16 mouse cellular contexts compared by ENCODE assay signal in the genomic region with DNA sequence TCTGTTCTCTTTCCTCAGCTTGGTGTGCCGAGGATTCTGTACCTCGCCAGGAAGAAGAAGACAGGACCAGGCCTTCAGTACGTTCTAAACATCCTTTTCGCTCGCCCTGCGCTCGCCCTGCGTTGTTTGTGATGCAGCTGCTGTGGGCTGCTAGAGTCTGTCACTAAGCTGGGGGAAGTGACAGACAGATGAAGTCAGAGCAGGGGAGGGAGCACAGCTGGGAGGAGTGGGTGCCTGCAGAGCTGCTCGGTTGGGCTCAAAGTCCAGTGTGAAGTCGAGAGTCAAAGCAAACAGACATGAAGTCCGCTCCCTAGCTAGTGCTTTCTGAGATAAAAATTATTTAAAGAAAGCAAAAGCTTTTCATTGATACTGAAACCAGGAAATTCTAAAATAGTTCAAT. TPM values are rescaled to one million over a fixed set of nuclear protein-coding genes. Genes with fewer than 3 reads are reported as not detected.
DNase-seq lines count a peak whose midpoint lies in the region; ATAC-seq and TF ChIP-seq lines count a peak whose summit lies in the region.
"Had no signal": no experiment of that assay in that cellular context is flagged by ENCODE, and none has a peak within 500 bp of the region (broad histone marks: within the 10 kb centered on the region; RNA-seq: fewer than 3 reads in every experiment).

No protein-coding gene starts in this region.

- H3K9ac ChIP-seq in embryonic facial prominence, embryonic 14.5 days (ENCODE audit: low read depth, low read length) = no peak overlapping the region
- H3K9ac ChIP-seq in intestine, embryonic 15.5 days = no peak overlapping the region
- H3K9ac ChIP-seq in liver, postnatal 0 days (replicated peaks) = no peak overlapping the region
- H3K9ac ChIP-seq: hindbrain, embryonic 14.5 days; midbrain, embryonic 12.5 days had no signal

- peak; percentile 56 for DNase-seq in embryonic facial prominence, embryonic 14.5 days (ENCODE audit: low spot score)
- no peak for DNase-seq in embryonic facial prominence, embryonic 10.5 days (ENCODE audit: low spot score)
- DNase-seq in large intestine, adult 2 months (ENCODE audit: low read depth, low spot score) = peak; percentile 32
- peak; percentile 58 for DNase-seq in liver, postnatal 0 days
- DNase-seq in frontal cortex, postnatal 36 days (ENCODE audit: low spot score in 2 of 2) = no peak
- DNase-seq: cerebellum, adult 8-10 months; embryo, embryonic 11 days; heart, adult 2 months; layer of hippocampus, adult 9-11 months; lung, postnatal 10 days had no signal

- H3K4me2 ChIP-seq in embryonic facial prominence, embryonic 14.5 days (ENCODE audit: low read depth, low read length) = no peak overlapping the region
- no peak overlapping the region for H3K4me2 ChIP-seq in intestine, embryonic 15.5 days (replicated peaks)
- H3K4me2 ChIP-seq in liver, postnatal 0 days (ENCODE audit: low read depth, low read length) = no peak overlapping the region
- H3K4me2 ChIP-seq: hindbrain, embryonic 14.5 days; midbrain, embryonic 12.5 days had no signal

- TF ChIP-seq CTCF in liver, postnatal 0 days (IDR thresholded peaks at IDR 0.05; ENCODE audit: low read depth) = no peak

- peaks cover 69% of the 10 kb centered on the region for H3K36me3 ChIP-seq in embryonic facial prominence, embryonic 14.5 days (ENCODE audit: control insufficient read depth, insufficient read depth, low read length)
- peaks cover 81% of the 10 kb centered on the region for H3K36me3 ChIP-seq in embryonic facial prominence, embryonic 10.5 days (replicated peaks)
- H3K36me3 ChIP-seq in intestine, embryonic 15.5 days = peaks cover 20% of the 10 kb centered on the region; the same call in 1 of the 2 replicates
- H3K36me3 ChIP-seq in liver, postnatal 0 days (replicated peaks; ENCODE audit: insufficient read depth, low read length) = peaks cover 21% of the 10 kb centered on the region

- WGBS in embryonic facial prominence, embryonic 14.5 days = 75% methylated on average over 11 of the region's 11 CpGs
- WGBS in embryonic facial prominence, embryonic 10.5 days = 87% methylated on average over 11 of the region's 11 CpGs
- WGBS in intestine, embryonic 15.5 days = 69% methylated on average over 11 of the region's 11 CpGs
- WGBS in large intestine, adult 2 months = 33% methylated on average over 11 of the region's 11 CpGs
- 67% methylated on average over 11 of the region's 11 CpGs for WGBS in liver, postnatal 0 days (ENCODE audit: insufficient replicate concordance)

- no peaks in the 10 kb centered on the region for H3K27me3 ChIP-seq in embryonic facial prominence, embryonic 14.5 days (replicated peaks; ENCODE audit: control insufficient read depth, insufficient read depth, low read length)
- no peaks in the 10 kb centered on the region for H3K27me3 ChIP-seq in embryonic facial prominence, embryonic 10.5 days (replicated peaks; ENCODE audit: low read depth, poor library complexity, severe bottlenecking)
- H3K27me3 ChIP-seq in intestine, embryonic 15.5 days (replicated peaks) = no peaks in the 10 kb centered on the region
- no peaks in the 10 kb centered on the region for H3K27me3 ChIP-seq in liver, postnatal 0 days (ENCODE audit: insufficient read depth, low read length)
- H3K27me3 ChIP-seq: midbrain, embryonic 12.5 days; Patski had no signal

- no peak overlapping the region for H3K4me3 ChIP-seq in embryonic facial prominence, embryonic 14.5 days (ENCODE audit: low read depth, low read length)
- H3K4me3 ChIP-seq in embryonic facial prominence, embryonic 10.5 days = no peak overlapping the region
- H3K4me3 ChIP-seq in intestine, embryonic 15.5 days (replicated peaks) = no peak overlapping the region
- H3K4me3 ChIP-seq in liver, postnatal 0 days (ENCODE audit: low read depth, low read length) = no peak overlapping the region
- H3K4me3 ChIP-seq: heart, adult 2 months; midbrain, embryonic 12.5 days had no signal

- peaks cover 4% of the 10 kb centered on the region; the same call in 1 of the 2 replicates for H3K4me1 ChIP-seq in embryonic facial prominence, embryonic 14.5 days (ENCODE audit: control insufficient read depth, insufficient read depth, low read length)
- H3K4me1 ChIP-seq in embryonic facial prominence, embryonic 10.5 days = peaks cover 12% of the 10 kb centered on the region
- 0 out of 2 replicates have a peak, but pooled peaks cover 10% of the 10 kb centered on the region for H3K4me1 ChIP-seq in intestine, embryonic 15.5 days (replicated peaks)
- H3K4me1 ChIP-seq in liver, postnatal 0 days (ENCODE audit: insufficient read depth) = 0 out of 2 replicates have a peak, but pooled peaks cover 3% of the 10 kb centered on the region

- H3K9me3 ChIP-seq in embryonic facial prominence, embryonic 14.5 days (ENCODE audit: control insufficient read depth, low read length) = no peaks in the 10 kb centered on the region
- peaks cover 3% of the 10 kb centered on the region; the same call in 1 of the 2 replicates for H3K9me3 ChIP-seq in embryonic facial prominence, embryonic 10.5 days
- H3K9me3 ChIP-seq in intestine, embryonic 15.5 days = no peaks in the 10 kb centered on the region
- no peaks in the 10 kb centered on the region for H3K9me3 ChIP-seq in liver, postnatal 0 days (ENCODE audit: low read length)
- H3K9me3 ChIP-seq: midbrain, embryonic 12.5 days had no signal

- no peak overlapping the region for H3K27ac ChIP-seq in embryonic facial prominence, embryonic 14.5 days (replicated peaks; ENCODE audit: low read depth, low read length)
- no peak overlapping the region for H3K27ac ChIP-seq in embryonic facial prominence, embryonic 10.5 days (replicated peaks)
- peak overlapping the region; percentile 54; the same call in 1 of the 2 replicates for H3K27ac ChIP-seq in intestine, embryonic 15.5 days
- H3K27ac ChIP-seq in liver, postnatal 0 days (ENCODE audit: low read depth) = peak overlapping the region; percentile 31; the same call in 1 of the 2 replicates
- H3K27ac ChIP-seq: heart, adult 2 months; hindbrain, embryonic 14.5 days; midbrain, embryonic 12.5 days had no signal

- peak; percentile 37 for ATAC-seq in embryonic facial prominence, embryonic 14.5 days (ENCODE audit: low read depth)
- ATAC-seq in intestine, embryonic 15.5 days = peak; percentile 86
- peak; percentile 81 for ATAC-seq in liver, postnatal 0 days
- no peak for ATAC-seq in cerebellum, adult (ENCODE audit: insufficient number of reproducible peaks, low FRiP score, low TSS enrichment)
- ATAC-seq in monocyte, adult 5-6 weeks (replicated peaks; ENCODE audit: insufficient number of reproducible peaks, low FRiP score, low TSS enrichment, poor library complexity, severe bottlenecking) = no peak
- ATAC-seq: Patski had no signal

- TF ChIP-seq EP300 in liver, postnatal 0 days (IDR thresholded peaks at IDR 0.05; ENCODE audit: low read depth) = no peak

RNA-seq across cellular contexts. Expression of gene Zfp568, which starts 5.3 kb away (rescaled TPM):
- polyA plus RNA-seq in embryonic facial prominence, embryonic 14.5 days (2014; fragmentation: Nextera tagmentation; extraction: Ambion mirVana) = 29.5 and 29.9 TPM in 2 replicates
- polyA plus RNA-seq in embryonic facial prominence, embryonic 10.5 days (2016; fragmentation: Nextera tagmentation; extraction: Ambion mirVana) = 30.4 and 34.3 TPM in 2 replicates
- polyA plus RNA-seq in intestine, embryonic 15.5 days (2015; fragmentation: Nextera tagmentation; extraction: Ambion mirVana) = 15.1 and 15.5 TPM in 2 replicates
- polyA plus RNA-seq in large intestine, adult 2 months (2012; rRNA removed) = 4.1 and 5.5 TPM in 2 replicates
- polyA plus RNA-seq in liver, postnatal 0 days (2015; fragmentation: Nextera tagmentation; extraction: Ambion mirVana) = 5.5 and 6.4 TPM in 2 replicates
- 25.8 to 32.8 TPM (median 32.4 TPM) in 3 replicates for total RNA-seq in monocyte, adult 5-6 weeks (2017)

RNA-seq across cellular contexts. Expression of gene Zfp74, which starts 35.1 kb away (rescaled TPM):
- 8.9 and 10.3 TPM in 2 replicates for polyA plus RNA-seq in embryonic facial prominence, embryonic 14.5 days (2014; fragmentation: Nextera tagmentation; extraction: Ambion mirVana)
- polyA plus RNA-seq in embryonic facial prominence, embryonic 10.5 days (2016; fragmentation: Nextera tagmentation; extraction: Ambion mirVana) = 13.9 and 14.7 TPM in 2 replicates
- polyA plus RNA-seq in intestine, embryonic 15.5 days (2015; fragmentation: Nextera tagmentation; extraction: Ambion mirVana) = 6.6 and 7.8 TPM in 2 replicates
- 1.2 and 1.7 TPM in 2 replicates for polyA plus RNA-seq in large intestine, adult 2 months (2012; rRNA removed)
- polyA plus RNA-seq in liver, postnatal 0 days (2015; fragmentation: Nextera tagmentation; extraction: Ambion mirVana) = 1.1 and 1.8 TPM in 2 replicates
- total RNA-seq in monocyte, adult 5-6 weeks (2017) = 2.3 to 8.2 TPM (median 3.1 TPM) in 3 replicates

Comparison
In these comparisons a context has a peak if more than half of its experiments do, and no peak if none do; other contexts are left out.
1. DNase-seq: peak in embryonic facial prominence, embryonic 14.5 days (single experiment), large intestine, adult 2 months (single experiment) and liver, postnatal 0 days (single experiment); none in embryonic facial prominence, embryonic 10.5 days (single experiment) and frontal cortex, postnatal 36 days (0 of 2).
2. ATAC-seq: peak in embryonic facial prominence, embryonic 14.5 days (single experiment), intestine, embryonic 15.5 days (single experiment) and liver, postnatal 0 days (single experiment); none in cerebellum, adult (single experiment) and monocyte, adult 5-6 weeks (single experiment).
3. H3K27ac ChIP-seq: peak in intestine, embryonic 15.5 days (single experiment) and liver, postnatal 0 days (single experiment); none in embryonic facial prominence, embryonic 14.5 days (single experiment) and embryonic facial prominence, embryonic 10.5 days (single experiment).